Mouse (Mus musculus) intestine, embryonic 14.5 days (tissue): ENCODE data around the gene Qsox2. TPM values are rescaled to one million over a fixed set of nuclear protein-coding genes. Genes with fewer than 3 reads are reported as not detected.

ENCODE experiments used
- ATAC-seq: fragments of 200-750 bp; cut with Nextera tagmentation; replicated peaks from 2 replicates; pipeline ENCODE4 v1.8.0; 2017; ENCODE audit warnings: low read depth, moderate number of reproducible peaks, moderate TSS enrichment, moderate library complexity; ENCODE audit not compliant: low FRiP score, low TSS enrichment
- DNase-seq: peaks from one replicate; pipeline ENCODE4 v3.0.0-alpha.2; 2018; ENCODE audit warnings: low spot score
- H3K27ac ChIP-seq: fragments of 300-500 bp; sonication (generic); 2 replicates; pipeline ENCODE4 v1.5.1; 2014; ENCODE audit warnings: low read depth, mild to moderate bottlenecking, control low read depth
- H3K27me3 ChIP-seq: fragments of 300-500 bp; sonication (generic); replicated peaks from 2 replicates; pipeline ENCODE4 v1.6.1; 2014; ENCODE audit warnings: low read length, control low read depth; ENCODE audit not compliant: control insufficient read depth, insufficient read depth
- H3K36me3 ChIP-seq: fragments of 300-500 bp; sonication (generic); 2 replicates; pipeline ENCODE4 v1.6.1; 2014; ENCODE audit warnings: low read length, control low read depth; ENCODE audit not compliant: control insufficient read depth, insufficient read depth
- H3K4me1 ChIP-seq: fragments of 300-500 bp; sonication (generic); replicated peaks from 2 replicates; pipeline ENCODE4 v1.6.1; 2014; ENCODE audit warnings: low read length, control low read depth, mixed read lengths; ENCODE audit not compliant: control insufficient read depth, insufficient read depth
- H3K4me2 ChIP-seq: fragments of 300-500 bp; sonication (generic); 2 replicates; pipeline ENCODE4 v1.6.1; 2014; ENCODE audit warnings: low read length
- H3K4me3 ChIP-seq: fragments of 300-500 bp; sonication (generic); 2 replicates; pipeline ENCODE4 v1.5.1; 2014; ENCODE audit warnings: low read depth, low read length, control low read depth, mixed read lengths
- H3K9ac ChIP-seq: fragments of 300-500 bp; sonication (generic); 2 replicates; pipeline ENCODE4 v1.6.1; 2014; ENCODE audit warnings: mild to moderate bottlenecking, low read length
- H3K9me3 ChIP-seq: fragments of 300-500 bp; sonication (generic); 2 replicates; pipeline ENCODE4 v1.6.1; 2016; ENCODE audit warnings: low read length, control low read depth; ENCODE audit not compliant: control insufficient read depth
- WGBS: fragments of 180-500 bp; shearing (Covaris S2); extraction: QIAGEN DNeasy Blood & Tissue Kit; methylation state at CpG from one replicate; pipeline ENCODE4 v1.1.7; 2014; 5-methylcytosine and 5-hydroxymethylcytosine counted together
- polyA plus RNA-seq: library from polyadenylated mRNA; unstranded; fragments of >200 nt; fragmentation: Nextera tagmentation; extraction: Ambion mirVana; gene quantifications from 2 replicates; pipeline ENCODE4 v1.2.1, GENCODE M21; 2014

Qsox2 gene
- polyA plus RNA-seq, 1 experiment from 2014 or later, result 23.4 TPM

DNA sequence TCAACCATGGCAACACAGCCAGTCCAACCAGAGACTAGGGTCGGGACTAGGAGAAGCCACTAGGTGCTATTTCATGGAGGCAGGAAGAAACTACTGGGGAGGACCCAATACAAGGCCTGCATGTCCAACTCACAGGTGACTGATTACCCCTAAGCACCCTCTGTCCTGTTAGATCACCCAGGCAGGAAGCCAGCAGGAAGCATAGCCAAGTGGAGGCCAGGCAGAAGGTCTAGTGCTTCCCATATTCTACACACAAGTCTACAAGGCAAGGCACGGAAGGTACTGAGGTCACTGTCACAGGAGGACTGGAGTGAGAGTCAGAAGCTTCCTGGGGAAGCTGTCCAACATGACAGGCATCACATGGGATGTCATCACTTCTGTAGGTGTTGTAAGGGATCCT is 2.6 kb downstream of the Qsox2 start:
- H3K9ac ChIP-seq, result no peak overlapping the region
- no peaks in the 10 kb centered on the region for H3K9me3 ChIP-seq
- no peak overlapping the region for H3K4me2 ChIP-seq
- H3K4me3 ChIP-seq, result no peak overlapping the region
- peaks cover 15% of the 10 kb centered on the region for H3K4me1 ChIP-seq
- DNase-seq (no peak), ATAC-seq (no peak)
- H3K27me3 ChIP-seq, result no peaks in the 10 kb centered on the region
- 74% methylated on average over 2 of the region's 2 CpGs for WGBS
- H3K36me3 ChIP-seq, result no peaks in the 10 kb centered on the region
- no peak overlapping the region for H3K27ac ChIP-seq

DNA sequence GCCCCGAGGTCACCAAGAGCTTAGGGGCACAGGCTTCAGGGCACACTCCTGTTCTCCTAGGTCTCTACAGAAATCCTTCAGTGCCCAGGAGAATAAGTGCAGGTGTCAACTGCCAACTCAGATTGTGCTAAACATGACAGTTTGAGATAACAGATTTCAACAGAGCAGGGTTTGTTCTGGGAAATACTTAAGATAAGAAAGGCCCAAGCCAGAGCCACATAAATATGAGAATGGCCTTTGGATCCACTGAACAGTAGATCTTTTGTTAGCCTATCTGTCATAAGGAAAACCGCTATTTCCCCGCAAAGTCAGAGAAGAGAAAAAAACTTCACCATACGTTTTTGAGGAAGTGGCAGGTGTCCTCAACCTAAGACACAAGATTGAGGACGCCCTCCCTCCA is 3.1 kb downstream of the Qsox2 start:
- Histone ChIP-seq H3K4me2 (no peak overlapping the region), H3K27me3 (no peaks in the 10 kb centered on the region), H3K4me3 (no peak overlapping the region), H3K36me3 (no peaks in the 10 kb centered on the region), H3K4me1 (peaks cover 13% of the 10 kb centered on the region), H3K9ac (no peak overlapping the region), H3K27ac (peak overlapping the region; percentile 59; the same call in 1 of the 2 replicates), H3K9me3 (no peaks in the 10 kb centered on the region)
- ATAC-seq (no peak), DNase-seq (no peak)
- WGBS, result 64% methylated on average over 5 of the region's 5 CpGs

DNA sequence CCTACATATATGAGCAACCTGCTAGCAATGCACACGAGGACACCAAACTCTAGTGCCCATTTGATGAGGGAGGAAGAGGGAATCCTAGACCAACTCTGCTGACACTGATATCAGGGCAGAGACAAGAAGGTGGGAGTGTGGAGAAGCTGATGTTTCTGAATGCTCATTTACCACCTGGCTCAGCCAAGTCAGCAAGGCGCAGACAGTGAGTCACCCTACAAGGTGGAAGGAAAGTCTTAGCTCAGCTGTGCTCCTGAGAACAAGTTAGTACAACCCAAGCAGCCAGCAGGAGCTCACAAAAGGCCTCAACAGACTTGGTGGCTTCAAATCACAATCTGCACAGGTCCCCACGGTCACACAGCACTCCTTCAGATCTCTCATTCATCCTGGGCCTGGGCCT is 6.0 kb downstream of the Qsox2 start:
- Histone ChIP-seq H3K9me3 (no peaks in the 10 kb centered on the region), H3K9ac (no peak overlapping the region), H3K4me2 (no peak overlapping the region), H3K4me1 (peaks cover 10% of the 10 kb centered on the region), H3K27ac (no peak overlapping the region), H3K4me3 (no peak overlapping the region), H3K27me3 (no peaks in the 10 kb centered on the region), H3K36me3 (0 out of 2 replicates have a peak, but pooled peaks cover 3% of the 10 kb centered on the region)
- no peak for ATAC-seq
- WGBS, result 76% methylated on average over 3 of the region's 3 CpGs
- DNase-seq, result no peak

DNA sequence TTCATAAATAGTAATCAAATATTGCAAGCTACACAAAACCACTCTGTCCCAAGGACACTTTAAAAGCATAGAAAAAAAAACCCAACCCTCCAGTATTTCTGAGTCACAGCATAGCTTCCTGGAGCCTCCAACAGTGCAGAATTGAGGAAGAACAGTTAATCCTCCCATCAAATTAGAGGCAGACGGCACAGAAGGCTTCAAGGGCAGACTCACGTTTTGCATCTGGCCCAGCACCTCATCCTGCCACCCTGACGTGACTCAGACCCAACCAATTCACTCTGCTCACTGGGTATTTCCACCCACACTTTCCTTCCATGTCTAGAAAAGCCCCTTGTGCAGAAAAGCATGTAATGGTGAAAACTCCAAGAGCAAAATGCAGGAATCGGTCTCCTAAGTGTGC is 7.1 kb downstream of the Qsox2 start:
- Histone ChIP-seq H3K36me3 (peaks cover 14% of the 10 kb centered on the region), H3K4me1 (no peaks in the 10 kb centered on the region; the same call in none of the 2 replicates), H3K4me3 (no peak overlapping the region), H3K27me3 (no peaks in the 10 kb centered on the region), H3K9me3 (no peaks in the 10 kb centered on the region), H3K4me2 (no peak overlapping the region), H3K27ac (no peak overlapping the region), H3K9ac (no peak overlapping the region)
- ATAC-seq, result no peak
- no peak for DNase-seq
- 58% methylated on average over 4 of the region's 4 CpGs for WGBS

DNA sequence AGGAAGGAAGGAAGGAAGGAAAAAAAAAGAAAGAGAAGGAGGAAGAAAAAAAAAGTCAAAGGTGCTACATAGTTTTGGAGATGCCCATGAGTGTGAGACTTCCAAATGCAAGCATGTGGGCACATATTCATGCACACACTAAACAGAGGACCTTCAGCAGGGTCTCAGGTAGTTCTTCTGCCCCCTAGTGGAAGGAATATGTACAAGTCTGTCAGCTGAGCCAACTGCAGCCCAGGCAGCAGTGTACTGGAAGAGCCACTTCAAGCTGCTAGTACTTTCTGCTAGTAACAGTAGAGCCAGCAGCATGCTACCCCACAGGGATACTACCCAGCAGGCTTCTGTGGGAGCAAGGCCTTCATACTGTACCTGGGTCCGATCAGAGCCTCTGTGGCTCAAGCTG is 9.5 kb downstream of the Qsox2 start:
- Histone ChIP-seq H3K27ac (no peak overlapping the region), H3K9me3 (no peaks in the 10 kb centered on the region), H3K9ac (no peak overlapping the region), H3K4me2 (no peak overlapping the region), H3K36me3 (peaks cover 38% of the 10 kb centered on the region), H3K4me3 (no peak overlapping the region), H3K4me1 (no peaks in the 10 kb centered on the region), H3K27me3 (no peaks in the 10 kb centered on the region)
- ATAC-seq, result peak; percentile 79; the same call in 1 of the 2 replicates
- no peak for DNase-seq
- WGBS, result 69% methylated on average over 1 of the region's 1 CpGs

DNA sequence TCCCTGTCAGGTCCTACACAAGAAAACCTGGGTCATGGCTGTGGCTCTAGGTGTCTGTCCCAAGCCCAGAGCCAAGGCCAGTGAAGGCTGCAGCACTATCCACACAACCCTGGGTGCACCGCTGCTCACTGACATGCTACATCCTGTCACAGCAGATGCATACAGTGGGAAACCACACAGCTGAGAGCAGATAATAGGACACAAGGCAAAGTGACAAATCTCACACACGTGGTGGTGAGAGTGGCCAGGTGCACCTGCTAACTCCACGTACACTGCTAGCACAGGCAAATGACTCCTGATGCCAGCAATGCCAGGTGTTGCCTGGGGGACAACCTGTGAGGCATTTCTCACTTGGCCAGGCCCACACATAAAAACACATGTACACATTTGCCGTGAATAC is 12.1 kb downstream of the Qsox2 start:
- H3K4me1 ChIP-seq, result no peaks in the 10 kb centered on the region
- DNase-seq (no peak), ATAC-seq (no peak)
- no peak overlapping the region for H3K4me3 ChIP-seq
- no peak overlapping the region for H3K27ac ChIP-seq
- no peak overlapping the region for H3K9ac ChIP-seq
- no peak overlapping the region for H3K4me2 ChIP-seq
- WGBS, result 94% methylated on average over 4 of the region's 4 CpGs
- peaks cover 61% of the 10 kb centered on the region for H3K36me3 ChIP-seq
- H3K27me3 ChIP-seq, result no peaks in the 10 kb centered on the region
- no peaks in the 10 kb centered on the region for H3K9me3 ChIP-seq

DNA sequence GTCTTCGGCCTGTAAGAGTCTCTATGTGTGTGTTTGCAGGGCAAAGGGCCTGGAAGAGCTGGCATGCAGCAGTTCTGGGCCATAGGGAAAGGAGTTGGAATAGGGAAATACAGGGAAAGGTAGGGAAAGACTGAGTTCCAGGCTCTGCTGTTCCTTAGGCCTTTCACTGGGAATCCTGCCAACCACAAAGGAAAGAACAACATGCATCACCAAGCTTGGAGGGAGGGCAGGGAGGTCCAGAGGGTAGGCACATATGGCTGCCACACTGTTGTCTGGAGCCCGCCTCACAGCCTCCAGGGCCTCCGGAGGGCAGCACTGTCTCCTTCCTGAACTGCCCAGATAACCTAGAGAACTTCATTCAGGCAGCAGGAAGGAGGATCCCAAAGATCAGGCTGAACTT is 13.4 kb downstream of the Qsox2 start:
- no peaks in the 10 kb centered on the region for H3K27me3 ChIP-seq
- no peak overlapping the region for H3K4me3 ChIP-seq
- no peaks in the 10 kb centered on the region for H3K4me1 ChIP-seq
- no peak for DNase-seq
- H3K9me3 ChIP-seq, result no peaks in the 10 kb centered on the region
- WGBS, result 79% methylated on average over 3 of the region's 3 CpGs
- ATAC-seq, result no peak
- H3K4me2 ChIP-seq, result no peak overlapping the region
- H3K36me3 ChIP-seq, result peaks cover 67% of the 10 kb centered on the region
- no peak overlapping the region for H3K9ac ChIP-seq
- no peak overlapping the region for H3K27ac ChIP-seq

DNA sequence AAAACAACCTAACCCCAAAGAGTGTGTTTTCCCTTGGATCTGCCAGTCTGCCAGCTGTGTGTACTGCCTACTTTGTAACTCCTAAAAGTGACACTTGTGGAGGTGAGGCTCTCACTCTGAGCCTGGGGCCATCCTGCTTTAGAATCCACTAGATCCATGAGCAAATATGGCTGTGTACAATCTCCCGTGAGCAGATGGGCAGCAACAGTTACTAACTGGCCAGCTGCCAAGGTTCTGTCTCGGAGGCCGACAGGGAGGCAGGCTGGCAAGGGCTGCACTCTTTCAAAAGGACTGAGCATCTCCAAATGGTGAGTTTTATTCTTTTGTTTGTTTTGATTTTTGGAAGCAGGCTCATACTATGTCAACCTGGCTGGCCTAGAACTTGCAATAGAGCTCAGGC is 22.8 kb downstream of the Qsox2 start:
- 23% methylated on average over 3 of the region's 3 CpGs for WGBS
- Histone ChIP-seq H3K27ac (no peak overlapping the region), H3K4me2 (no peak overlapping the region), H3K27me3 (no peaks in the 10 kb centered on the region), H3K9ac (no peak overlapping the region), H3K4me3 (no peak overlapping the region), H3K36me3 (peaks cover 75% of the 10 kb centered on the region), H3K4me1 (no peaks in the 10 kb centered on the region), H3K9me3 (no peaks in the 10 kb centered on the region)
- ATAC-seq (no peak), DNase-seq (no peak)

DNA sequence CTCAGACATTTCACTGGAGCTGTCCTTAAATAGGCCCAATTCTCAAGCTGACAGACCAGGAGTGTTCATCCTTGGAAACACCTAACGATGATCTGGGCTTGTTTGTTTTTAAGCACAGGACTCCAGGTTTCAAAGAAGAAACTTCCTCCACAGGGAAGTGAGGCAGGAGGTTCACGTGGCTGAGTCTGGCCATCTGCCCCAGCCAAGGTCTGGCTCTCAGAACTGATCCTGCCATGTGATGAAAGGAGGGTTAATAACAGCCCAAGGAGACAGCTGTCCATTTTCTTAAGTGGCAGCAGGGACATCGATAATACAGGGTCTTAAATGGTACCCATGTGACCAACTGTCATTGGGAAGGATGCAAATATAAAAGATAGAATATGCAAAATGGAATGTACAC is 27.8 kb downstream of the Qsox2 start:
- no peak overlapping the region for H3K9ac ChIP-seq
- peaks cover 40% of the 10 kb centered on the region for H3K36me3 ChIP-seq
- H3K4me2 ChIP-seq, result no peak overlapping the region
- WGBS, result 77% methylated on average over 3 of the region's 3 CpGs
- H3K27ac ChIP-seq, result no peak overlapping the region
- no peaks in the 10 kb centered on the region for H3K4me1 ChIP-seq
- ATAC-seq (no peak), DNase-seq (no peak)
- H3K4me3 ChIP-seq, result no peak overlapping the region
- H3K27me3 ChIP-seq, result peaks cover 35% of the 10 kb centered on the region
- H3K9me3 ChIP-seq, result no peaks in the 10 kb centered on the region
